Mouse (Mus musculus): ENCODE measurements around the gene Olfr767.

DNA sequence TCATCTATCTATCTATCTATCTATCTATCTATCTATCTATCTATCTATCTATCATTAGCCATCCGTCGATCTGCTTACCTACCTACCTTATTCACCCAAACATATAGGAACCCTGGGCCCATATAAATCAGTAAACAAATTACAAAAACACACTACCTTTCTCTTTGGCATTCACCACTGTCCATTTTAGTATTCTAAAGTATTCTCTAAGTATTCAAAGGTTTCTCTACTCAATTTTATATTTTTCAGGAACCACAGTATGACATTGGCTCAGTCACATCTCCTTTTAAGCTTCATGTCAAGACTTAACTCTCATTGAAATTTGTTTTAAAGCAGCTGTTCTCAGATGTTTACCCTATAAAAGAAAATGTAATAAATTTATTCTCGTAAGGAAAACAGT is 32.4 kb upstream of the Olfr767 start:
- no peak for TF ChIP-seq CTCF (IDR thresholded peaks at IDR 0.05; ENCODE audit: low read depth, low read length)
- TF ChIP-seq POLR2A (IDR thresholded peaks at IDR 0.05; ENCODE audit: extremely low read depth, insufficient read depth, low read length): no peak

Data from liver, adult 2 months (tissue).